Mouse (Mus musculus): ENCODE data around the gene Edn1. TPM values are rescaled to one million over a fixed set of nuclear protein-coding genes. Genes with fewer than 3 reads are reported as not detected.

Gene Edn1
- polyA plus RNA-seq (2012; rRNA removed), result 0.28 and 0.37 TPM in 2 replicates

DNA sequence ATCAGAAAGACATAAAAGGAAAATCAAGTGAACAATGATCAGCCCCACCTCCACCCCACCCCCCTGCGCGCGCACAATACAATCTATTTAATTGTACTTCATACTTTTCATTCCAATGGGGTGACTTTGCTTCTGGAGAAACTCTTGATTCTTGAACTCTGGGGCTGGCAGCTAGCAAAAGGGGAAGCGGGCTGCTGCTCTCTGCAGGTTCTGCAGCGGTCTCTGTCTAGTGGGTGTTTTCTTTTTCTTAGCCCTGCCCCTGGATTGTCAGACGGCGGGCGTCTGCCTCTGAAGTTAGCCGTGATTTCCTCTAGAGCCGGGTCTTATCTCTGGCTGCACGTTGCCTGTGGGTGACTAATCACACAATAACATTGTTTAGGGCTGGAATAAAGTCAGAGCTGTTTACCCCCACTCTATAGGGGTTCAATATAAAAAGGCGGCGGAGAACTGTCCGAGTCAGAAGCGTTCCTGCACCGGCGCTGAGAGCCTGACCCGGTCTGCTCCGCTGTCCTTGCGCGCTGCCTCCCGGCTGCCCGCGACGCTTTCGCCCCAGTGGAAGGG, at the start of gene Edn1:
TSS of gene Edn1 (plus strand) at position 316 of the 561 bp plus-strand sequence.

Other genes starting within 250 kb of the Edn1 start
- 2.2 and 2.6 TPM in 2 replicates for gene Hivep1, start 249.5 kb upstream of the Edn1 start, polyA plus RNA-seq (2012; rRNA removed)